In genomic region chr5:98844664-98845063, GRCm38 (mm10) we compare ENCODE assay signal across 26 mouse cellular contexts. TPM values are rescaled to one million over a fixed set of nuclear protein-coding genes. Genes with fewer than 3 reads are reported as not detected.
"Had no signal": no experiment of that assay in that cellular context is flagged by ENCODE, and none has a peak within 500 bp of the region (broad histone marks: within the 10 kb centered on the region; RNA-seq: fewer than 3 reads in every experiment).

No protein-coding gene starts in this region.

- H3K4me1 ChIP-seq: kidney, embryonic 15.5 days; limb, embryonic 12.5 days; limb, embryonic 15.5 days; liver, embryonic 13.5 days; megakaryocyte, embryonic 14.5 days; midbrain, embryonic 13.5 days; neural tube, embryonic 13.5 days; stomach, embryonic 15.5 days had no signal

- ATAC-seq: hindbrain, embryonic 16.5 days; intestine, embryonic 15.5 days; midbrain, embryonic 13.5 days; midbrain, embryonic 16.5 days had no signal

- DNase-seq: kidney, adult 11 months; kidney, adult 8-10 months; kidney, postnatal 10 days; kidney, postnatal 36 days; layer of hippocampus, postnatal 36 days; left cerebral cortex, postnatal 4 days; liver, embryonic 13.5 days; retina, postnatal 1 day; right cerebral cortex, postnatal 25 days; thymus, adult 18-20 months; thymus, postnatal 36 days had no signal

- H3K9ac ChIP-seq: intestine, embryonic 15.5 days; kidney, embryonic 15.5 days; limb, embryonic 12.5 days; limb, embryonic 15.5 days; liver, embryonic 13.5 days; midbrain, embryonic 13.5 days; neural tube, embryonic 13.5 days; stomach, embryonic 15.5 days had no signal

- H3K9me3 ChIP-seq: intestine, embryonic 15.5 days; kidney, embryonic 15.5 days; limb, embryonic 12.5 days; limb, embryonic 15.5 days; liver, embryonic 13.5 days; midbrain, embryonic 10.5 days; midbrain, embryonic 13.5 days; neural tube, embryonic 13.5 days; stomach, embryonic 15.5 days had no signal

- H3K27me3 ChIP-seq: intestine, embryonic 15.5 days; kidney, embryonic 15.5 days; limb, embryonic 15.5 days; liver, embryonic 13.5 days; megakaryocyte, embryonic 14.5 days; midbrain, embryonic 13.5 days; neural tube, embryonic 13.5 days; stomach, embryonic 15.5 days had no signal

- H3K27ac ChIP-seq: intestine, embryonic 15.5 days; kidney, embryonic 15.5 days; left cerebral cortex, adult 2 months; limb, embryonic 12.5 days; limb, embryonic 15.5 days; liver, embryonic 13.5 days; midbrain, embryonic 10.5 days; midbrain, embryonic 13.5 days; neural tube, embryonic 13.5 days; stomach, embryonic 15.5 days had no signal

- H3K4me2 ChIP-seq: intestine, embryonic 15.5 days; kidney, embryonic 15.5 days; limb, embryonic 12.5 days; limb, embryonic 15.5 days; liver, embryonic 13.5 days; midbrain, embryonic 13.5 days; neural tube, embryonic 13.5 days; stomach, embryonic 15.5 days had no signal

- H3K4me3 ChIP-seq: intestine, embryonic 15.5 days; kidney, embryonic 15.5 days; left cerebral cortex, adult 2 months; limb, embryonic 12.5 days; limb, embryonic 15.5 days; liver, embryonic 13.5 days; midbrain, embryonic 10.5 days; midbrain, embryonic 13.5 days; myocyte; neural tube, embryonic 13.5 days; stomach, embryonic 15.5 days had no signal

- H3K36me3 ChIP-seq: intestine, embryonic 15.5 days; kidney, embryonic 15.5 days; limb, embryonic 12.5 days; limb, embryonic 15.5 days; liver, embryonic 13.5 days; midbrain, embryonic 10.5 days; midbrain, embryonic 13.5 days; neural tube, embryonic 13.5 days; stomach, embryonic 15.5 days had no signal

RNA-seq across cellular contexts. Expression of gene Bmp3, which starts 9.6 kb away (rescaled TPM):
- total RNA-seq: monocyte, adult 5-6 weeks; neutrophil, adult 5-6 weeks had no signal
- polyA plus RNA-seq: myocyte had no signal
